16 mouse cellular contexts compared by ENCODE assay signal in genomic region chr13:101980171-101980835, GRCm38 (mm10).
A peak's percentile ranks its signal among the peaks of the same experiment; 100 is the strongest.
DNase-seq lines count a peak whose midpoint lies in the region; ATAC-seq and TF ChIP-seq lines count a peak whose summit lies in the region.
"Had no signal": no experiment of that assay in that cellular context is flagged by ENCODE, and none has a peak within 500 bp of the region (broad histone marks: within the 10 kb centered on the region; RNA-seq: fewer than 3 reads in every experiment).

No protein-coding gene starts in this region.

- H3K9me3 ChIP-seq in liver, postnatal 0 days (ENCODE audit: low read length), result peaks cover 4% of the 10 kb centered on the region; the same call in 1 of the 2 replicates
- H3K9me3 ChIP-seq in liver, embryonic 12.5 days (replicated peaks), result no peaks in the 10 kb centered on the region
- H3K9me3 ChIP-seq in lung, embryonic 14.5 days (ENCODE audit: low read depth, low read length), result no peaks in the 10 kb centered on the region; the same call in 1 of the 2 replicates
- no peaks in the 10 kb centered on the region for H3K9me3 ChIP-seq in limb, embryonic 10.5 days (replicated peaks)
- H3K9me3 ChIP-seq: kidney, embryonic 15.5 days; liver, embryonic 15.5 days had no signal

- H3K27me3 ChIP-seq in liver, postnatal 0 days (ENCODE audit: insufficient read depth, low read length), result no peaks in the 10 kb centered on the region
- no peaks in the 10 kb centered on the region for H3K27me3 ChIP-seq in liver, embryonic 12.5 days (replicated peaks)
- no peaks in the 10 kb centered on the region for H3K27me3 ChIP-seq in lung, embryonic 14.5 days (ENCODE audit: insufficient read depth, low read length)
- no peaks in the 10 kb centered on the region for H3K27me3 ChIP-seq in limb, embryonic 10.5 days (ENCODE audit: low read depth, poor library complexity, severe bottlenecking)
- H3K27me3 ChIP-seq: kidney, embryonic 15.5 days; liver, embryonic 15.5 days had no signal

- WGBS in liver, postnatal 0 days (ENCODE audit: insufficient replicate concordance), result 57% methylated on average over 4 of the region's 4 CpGs
- 63% methylated on average over 4 of the region's 4 CpGs for WGBS in liver, embryonic 12.5 days (ENCODE audit: insufficient replicate concordance)
- 42% methylated on average over 4 of the region's 4 CpGs for WGBS in lung, embryonic 14.5 days
- 68% methylated on average over 4 of the region's 4 CpGs for WGBS in limb, embryonic 10.5 days

- TF ChIP-seq CTCF in liver, postnatal 0 days (IDR thresholded peaks at IDR 0.05; ENCODE audit: low read depth), result no peak
- no peak for TF ChIP-seq CTCF in lung, embryonic 14.5 days (IDR thresholded peaks at IDR 0.05; ENCODE audit: low read depth)

- H3K9ac ChIP-seq in liver, postnatal 0 days (replicated peaks), result no peak overlapping the region
- no peak overlapping the region for H3K9ac ChIP-seq in liver, embryonic 12.5 days
- H3K9ac ChIP-seq in lung, embryonic 14.5 days, result no peak overlapping the region
- H3K9ac ChIP-seq: hindbrain, embryonic 14.5 days; kidney, embryonic 15.5 days; liver, embryonic 15.5 days had no signal

- H3K4me1 ChIP-seq in liver, postnatal 0 days (ENCODE audit: insufficient read depth), result peaks cover 4% of the 10 kb centered on the region; the same call in 1 of the 2 replicates
- H3K4me1 ChIP-seq in liver, embryonic 12.5 days, result no peaks in the 10 kb centered on the region
- H3K4me1 ChIP-seq in lung, embryonic 14.5 days (ENCODE audit: insufficient read depth), result no peaks in the 10 kb centered on the region
- no peaks in the 10 kb centered on the region for H3K4me1 ChIP-seq in limb, embryonic 10.5 days
- H3K4me1 ChIP-seq: kidney, embryonic 15.5 days; liver, embryonic 15.5 days had no signal

- H3K36me3 ChIP-seq in liver, postnatal 0 days (replicated peaks; ENCODE audit: insufficient read depth, low read length), result no peaks in the 10 kb centered on the region
- H3K36me3 ChIP-seq in liver, embryonic 12.5 days, result no peaks in the 10 kb centered on the region
- no peaks in the 10 kb centered on the region for H3K36me3 ChIP-seq in lung, embryonic 14.5 days (ENCODE audit: insufficient read depth)
- no peaks in the 10 kb centered on the region for H3K36me3 ChIP-seq in limb, embryonic 10.5 days
- H3K36me3 ChIP-seq: kidney, embryonic 15.5 days; liver, embryonic 15.5 days had no signal

- no peak overlapping the region for H3K27ac ChIP-seq in liver, postnatal 0 days (ENCODE audit: low read depth)
- no peak overlapping the region for H3K27ac ChIP-seq in liver, embryonic 12.5 days
- peak overlapping the region; percentile 25; the same call in 1 of the 2 replicates for H3K27ac ChIP-seq in lung, embryonic 14.5 days (ENCODE audit: low read depth)
- no peak overlapping the region for H3K27ac ChIP-seq in limb, embryonic 10.5 days
- H3K27ac ChIP-seq: hindbrain, embryonic 14.5 days; kidney, embryonic 15.5 days; liver, embryonic 15.5 days had no signal

- no peak overlapping the region for H3K4me3 ChIP-seq in liver, postnatal 0 days (ENCODE audit: low read depth, low read length)
- no peak overlapping the region for H3K4me3 ChIP-seq in liver, embryonic 12.5 days
- no peak overlapping the region for H3K4me3 ChIP-seq in lung, embryonic 14.5 days (ENCODE audit: low read depth, low read length)
- H3K4me3 ChIP-seq in limb, embryonic 10.5 days, result no peak overlapping the region
- H3K4me3 ChIP-seq: erythroblast, embryonic 14.5 days; kidney, embryonic 15.5 days; liver, embryonic 15.5 days had no signal

- DNase-seq in gastrocnemius, adult 18-20 months (ENCODE audit: low spot score), result peak; percentile 53
- no peak for DNase-seq in gastrocnemius, postnatal 4 days (ENCODE audit: low spot score in 2 of 2)
- DNase-seq in liver, postnatal 0 days, result peak; percentile 49
- peak; percentile 77 for DNase-seq in lung, embryonic 14.5 days
- DNase-seq in telencephalon, adult 2 months (ENCODE audit: low read depth, low spot score), result peak; percentile 12
- DNase-seq in layer of hippocampus, adult 9-10 months (ENCODE audit: low spot score), result no peak
- DNase-seq in limb, embryonic 10.5 days (ENCODE audit: low spot score), result no peak
- DNase-seq: cerebellum, postnatal 14 days; spleen, adult 18-20 months; thymus, adult 18-20 months had no signal

- peak; percentile 51; the same call in 1 of the 2 replicates for ATAC-seq in liver, postnatal 0 days
- no peak for ATAC-seq in liver, embryonic 12.5 days
- ATAC-seq in lung, embryonic 14.5 days (ENCODE audit: insufficient read depth), result peak; percentile 62
- ATAC-seq: CD4-positive, CD25-positive, alpha-beta regulatory T cell, adult 4 months had no signal

- TF ChIP-seq EP300 in liver, postnatal 0 days (IDR thresholded peaks at IDR 0.05; ENCODE audit: low read depth), result peak; percentile 66

- H3K4me2 ChIP-seq in liver, postnatal 0 days (ENCODE audit: low read depth, low read length), result no peak overlapping the region
- H3K4me2 ChIP-seq in liver, embryonic 12.5 days, result no peak overlapping the region
- no peak overlapping the region for H3K4me2 ChIP-seq in lung, embryonic 14.5 days
- H3K4me2 ChIP-seq: hindbrain, embryonic 14.5 days; kidney, embryonic 15.5 days; liver, embryonic 15.5 days had no signal

Comparison
In these comparisons a context has a peak if more than half of its experiments do, and no peak if none do; other contexts are left out.
1. DNase-seq: peak in gastrocnemius, adult 18-20 months (single experiment), liver, postnatal 0 days (single experiment), lung, embryonic 14.5 days (single experiment) and telencephalon, adult 2 months (single experiment); none in gastrocnemius, postnatal 4 days (0 of 2), layer of hippocampus, adult 9-10 months (single experiment) and limb, embryonic 10.5 days (single experiment).